Mouse (Mus musculus): ENCODE results near the gene Mrpl4. TPM values are rescaled to one million over a fixed set of nuclear protein-coding genes. Genes with fewer than 3 reads are reported as not detected.

The Mrpl4 gene
- total RNA-seq, 1 experiment, result 80.8 TPM

DNA sequence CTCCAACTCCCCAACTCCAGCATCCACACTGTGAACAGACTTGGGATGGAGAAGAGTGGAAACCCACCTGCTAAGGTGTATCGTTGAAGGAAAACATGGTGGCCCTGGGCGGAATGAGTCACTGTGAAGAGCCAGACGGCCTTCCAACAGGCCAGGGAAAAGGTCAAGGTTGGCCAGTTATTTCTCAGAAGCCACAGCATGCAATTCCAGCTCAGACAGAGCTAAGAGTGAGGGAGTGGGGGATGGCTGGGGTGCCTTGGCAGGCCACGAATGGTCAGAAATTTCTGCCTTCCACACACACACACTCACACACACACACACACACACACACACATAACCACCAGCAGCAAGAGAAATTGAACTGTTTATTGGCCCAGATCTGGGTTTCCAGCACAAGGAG lies 36.9 kb upstream of the Mrpl4 start:
- peaks cover 36% of the 10 kb centered on the region for H3K36me3 ChIP-seq (ENCODE audit: control insufficient read depth, insufficient read depth, low read length, poor library complexity, severe bottlenecking)
- no peak for DNase-seq (ENCODE audit: low read depth, low spot score)
- no peak overlapping the region for H3K9ac ChIP-seq (ENCODE audit: insufficient read depth, low read depth, low read length, poor library complexity, severe bottlenecking)
- H3K4me3 ChIP-seq (ENCODE audit: insufficient read depth in 1 of 2, low read depth in 1 of 2, low read length in 2 of 2, poor library complexity in 1 of 2, severe bottlenecking in 1 of 2), result no peak overlapping the region
- no peak for TF ChIP-seq HCFC1 (IDR thresholded peaks at IDR 0.05; ENCODE audit: borderline replicate concordance, insufficient read depth, low read length)
- TF ChIP-seq ZC3H11A (IDR thresholded peaks at IDR 0.05; ENCODE audit: borderline replicate concordance, low read depth, low read length), result no peak
- no peak for TF ChIP-seq CHD2 (IDR thresholded peaks at IDR 0.05; ENCODE audit: low read depth, low read length)
- no peak for TF ChIP-seq MAFK (IDR thresholded peaks at IDR 0.05; ENCODE audit: insufficient read depth, low read depth, low read length)
- TF ChIP-seq ZNF384 (IDR thresholded peaks at IDR 0.05; ENCODE audit: low read depth, low read length), result no peak
- in situ Hi-C loops (cut with MboI; ENCODE audit: low sequenced_read_pairs in 2 of 2, unreplicated experiment in 2 of 2), result no loop called here
- H3K27ac ChIP-seq (ENCODE audit: insufficient read depth, low read depth, low read length, poor library complexity, severe bottlenecking), result no peak overlapping the region
- peaks cover 4 to 13% of the 10 kb centered on the region in 2 experiments; a peak in 2 of 4 replicates for H3K4me1 ChIP-seq (ENCODE audit: control insufficient read depth in 2 of 2, insufficient read depth in 2 of 2, low read length in 2 of 2, poor library complexity in 1 of 2)
- no peaks in the 10 kb centered on the region for H3K9me3 ChIP-seq (ENCODE audit: control insufficient read depth, insufficient read depth, low read depth, low read length)

GRCm38 (mm10) chr9:20966008-20966407 lies 36.5 kb upstream of the Mrpl4 start:
- no peak overlapping the region for H3K9ac ChIP-seq (ENCODE audit: insufficient read depth, low read depth, low read length, poor library complexity, severe bottlenecking)
- H3K27ac ChIP-seq (ENCODE audit: insufficient read depth, low read depth, low read length, poor library complexity, severe bottlenecking), result no peak overlapping the region
- H3K9me3 ChIP-seq (ENCODE audit: control insufficient read depth, insufficient read depth, low read depth, low read length), result no peaks in the 10 kb centered on the region
- no peak for DNase-seq (ENCODE audit: low read depth, low spot score)
- peaks cover 36% of the 10 kb centered on the region for H3K36me3 ChIP-seq (ENCODE audit: control insufficient read depth, insufficient read depth, low read length, poor library complexity, severe bottlenecking)
- in situ Hi-C loops (cut with MboI; ENCODE audit: low sequenced_read_pairs in 2 of 2, unreplicated experiment in 2 of 2), result no loop called here
- TF ChIP-seq HCFC1 (IDR thresholded peaks at IDR 0.05; ENCODE audit: borderline replicate concordance, insufficient read depth, low read length), result no peak
- no peak for TF ChIP-seq ZNF384 (IDR thresholded peaks at IDR 0.05; ENCODE audit: low read depth, low read length)
- no peak for TF ChIP-seq CHD2 (IDR thresholded peaks at IDR 0.05; ENCODE audit: low read depth, low read length)
- TF ChIP-seq ZC3H11A (IDR thresholded peaks at IDR 0.05; ENCODE audit: borderline replicate concordance, low read depth, low read length), result no peak
- no peak for TF ChIP-seq MAFK (IDR thresholded peaks at IDR 0.05; ENCODE audit: insufficient read depth, low read depth, low read length)
- H3K4me3 ChIP-seq (ENCODE audit: insufficient read depth in 1 of 2, low read depth in 1 of 2, low read length in 2 of 2, poor library complexity in 1 of 2, severe bottlenecking in 1 of 2), result no peak overlapping the region
- peaks cover 6 to 13% of the 10 kb centered on the region in 2 experiments; a peak in 2 of 4 replicates for H3K4me1 ChIP-seq (ENCODE audit: control insufficient read depth in 2 of 2, insufficient read depth in 2 of 2, low read length in 2 of 2, poor library complexity in 1 of 2)

- DNase-seq (ENCODE audit: low read depth, low spot score), result no peak
- Histone ChIP-seq H3K27ac (ENCODE audit: insufficient read depth, low read depth, low read length, poor library complexity, severe bottlenecking) (no peak overlapping the region), H3K9ac (ENCODE audit: insufficient read depth, low read depth, low read length, poor library complexity, severe bottlenecking) (no peak overlapping the region), H3K9me3 (ENCODE audit: control insufficient read depth, insufficient read depth, low read depth, low read length) (no peaks in the 10 kb centered on the region), H3K36me3 (ENCODE audit: control insufficient read depth, insufficient read depth, low read length, poor library complexity, severe bottlenecking) (peaks cover 36% of the 10 kb centered on the region), H3K4me3 (ENCODE audit: insufficient read depth in 1 of 2, low read depth in 1 of 2, low read length in 2 of 2, poor library complexity in 1 of 2, severe bottlenecking in 1 of 2) (no peak overlapping the region), H3K4me1 (ENCODE audit: control insufficient read depth in 2 of 2, insufficient read depth in 2 of 2, low read length in 2 of 2, poor library complexity in 1 of 2) (peaks cover 8 to 19% of the 10 kb centered on the region in 2 experiments; a peak in 3 of 4 replicates)
- in situ Hi-C loops (cut with MboI; ENCODE audit: low sequenced_read_pairs in 2 of 2, unreplicated experiment in 2 of 2), result no loop called here
- no peak for TF ChIP-seq HCFC1 (IDR thresholded peaks at IDR 0.05; ENCODE audit: borderline replicate concordance, insufficient read depth, low read length)
- no peak for TF ChIP-seq MAFK (IDR thresholded peaks at IDR 0.05; ENCODE audit: insufficient read depth, low read depth, low read length)
- no peak for TF ChIP-seq CHD2 (IDR thresholded peaks at IDR 0.05; ENCODE audit: low read depth, low read length)
- no peak for TF ChIP-seq ZNF384 (IDR thresholded peaks at IDR 0.05; ENCODE audit: low read depth, low read length)
- TF ChIP-seq ZC3H11A (IDR thresholded peaks at IDR 0.05; ENCODE audit: borderline replicate concordance, low read depth, low read length), result no peak
Observed at GRCm38 (mm10) chr9:20966747-20967146, 35.8 kb upstream of the Mrpl4 start.

- DNase-seq (ENCODE audit: low read depth, low spot score), result no peak
- Histone ChIP-seq H3K9ac (ENCODE audit: insufficient read depth, low read depth, low read length, poor library complexity, severe bottlenecking) (peak overlapping the region; percentile 28; the same call in 1 of the 2 replicates), H3K27ac (ENCODE audit: insufficient read depth, low read depth, low read length, poor library complexity, severe bottlenecking) (peak overlapping the region; percentile 80; the same call in 1 of the 2 replicates), H3K9me3 (ENCODE audit: control insufficient read depth, insufficient read depth, low read depth, low read length) (no peaks in the 10 kb centered on the region), H3K4me1 (ENCODE audit: control insufficient read depth in 2 of 2, insufficient read depth in 2 of 2, low read length in 2 of 2, poor library complexity in 1 of 2) (peaks cover 14 to 22% of the 10 kb centered on the region in 2 experiments; a peak in 3 of 4 replicates), H3K4me3 (ENCODE audit: insufficient read depth in 1 of 2, low read depth in 1 of 2, low read length in 2 of 2, poor library complexity in 1 of 2, severe bottlenecking in 1 of 2) (peak overlapping the region in 1 of 2 experiments; percentile 62; a peak in 2 of 4 replicates), H3K36me3 (ENCODE audit: control insufficient read depth, insufficient read depth, low read length, poor library complexity, severe bottlenecking) (peaks cover 29% of the 10 kb centered on the region)
- TF ChIP-seq CHD2 (IDR thresholded peaks at IDR 0.05; ENCODE audit: low read depth, low read length) (no peak), MAFK (IDR thresholded peaks at IDR 0.05; ENCODE audit: insufficient read depth, low read depth, low read length) (no peak), ZNF384 (IDR thresholded peaks at IDR 0.05; ENCODE audit: low read depth, low read length) (no peak), ZC3H11A (IDR thresholded peaks at IDR 0.05; ENCODE audit: borderline replicate concordance, low read depth, low read length) (no peak), HCFC1 (IDR thresholded peaks at IDR 0.05; ENCODE audit: borderline replicate concordance, insufficient read depth, low read length) (no peak)
- in situ Hi-C loops (cut with MboI; ENCODE audit: low sequenced_read_pairs in 2 of 2, unreplicated experiment in 2 of 2), result no loop called here
Observed at GRCm38 (mm10) chr9:20971751-20972140, 30.8 kb upstream of the Mrpl4 start.

All from ES-E14 (cell line).